15 mouse cellular contexts compared by ENCODE assay signal in the genomic region with DNA sequence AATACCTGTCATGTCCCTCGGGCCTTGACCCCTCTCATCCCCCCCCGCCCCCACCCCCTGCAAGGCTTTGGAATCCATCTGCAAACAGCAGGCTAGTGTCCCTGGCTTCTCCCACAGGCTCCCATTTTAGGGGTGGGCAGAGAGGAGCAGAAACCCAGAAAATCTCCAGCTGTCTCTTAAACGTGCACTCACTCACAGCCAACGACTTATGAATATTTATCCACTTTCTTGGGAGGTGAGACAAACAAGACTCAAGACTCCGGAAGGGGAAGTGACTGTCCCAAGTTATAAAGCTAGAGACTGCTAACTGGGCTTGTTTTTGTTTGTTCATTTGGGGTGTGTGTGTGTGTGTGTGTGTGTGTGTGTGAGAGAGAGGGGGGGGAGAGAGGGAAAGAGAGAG.
DNase-seq lines count a peak whose midpoint lies in the region; ATAC-seq lines count a peak whose summit lies in the region.
"Had no signal": no experiment of that assay in that cellular context is flagged by ENCODE, and none has a peak within 500 bp of the region (broad histone marks: within the 10 kb centered on the region; RNA-seq: fewer than 3 reads in every experiment).

No protein-coding gene starts in this region.

- peak; percentile 57; the same call in 1 of the 2 replicates for ATAC-seq in forebrain, embryonic 16.5 days
- no peak for ATAC-seq in forebrain, embryonic 15.5 days (replicated peaks)
- ATAC-seq in heart, embryonic 12.5 days (ENCODE audit: insufficient number of reproducible peaks, low FRiP score): no peak
- ATAC-seq in lung, embryonic 15.5 days (ENCODE audit: borderline replicate concordance, extremely low read depth, low FRiP score, low TSS enrichment): peak; percentile 12; the same call in 1 of the 2 replicates
- ATAC-seq: CD4-positive, CD25-positive, alpha-beta regulatory T cell, adult 4 months had no signal

- no peak overlapping the region for H3K4me3 ChIP-seq in forebrain, embryonic 16.5 days (replicated peaks; ENCODE audit: low read length)
- H3K4me3 ChIP-seq in forebrain, embryonic 15.5 days: no peak overlapping the region
- no peak overlapping the region for H3K4me3 ChIP-seq in heart, embryonic 12.5 days
- no peak overlapping the region for H3K4me3 ChIP-seq in lung, embryonic 15.5 days
- H3K4me3 ChIP-seq: embryonic facial prominence, embryonic 15.5 days; hindbrain, embryonic 15.5 days; liver, embryonic 13.5 days had no signal

- no peak overlapping the region for H3K27ac ChIP-seq in forebrain, embryonic 16.5 days (ENCODE audit: low read length)
- H3K27ac ChIP-seq in forebrain, embryonic 15.5 days (replicated peaks): no peak overlapping the region
- H3K27ac ChIP-seq in heart, embryonic 12.5 days (ENCODE audit: poor library complexity, severe bottlenecking): no peak overlapping the region
- H3K27ac ChIP-seq in lung, embryonic 15.5 days: peak overlapping the region; percentile 22
- H3K27ac ChIP-seq: hindbrain, embryonic 15.5 days; liver, embryonic 13.5 days had no signal

- WGBS in forebrain, embryonic 16.5 days: 44% methylated on average over 5 of the region's 5 CpGs
- 54% methylated on average over 5 of the region's 5 CpGs for WGBS in forebrain, embryonic 15.5 days
- 69% methylated on average over 5 of the region's 5 CpGs for WGBS in heart, embryonic 12.5 days
- 37% methylated on average over 5 of the region's 5 CpGs for WGBS in lung, embryonic 15.5 days

- intact Hi-C loops in heart, postnatal 10 days (cut with DNase I): no loop called here

- no peaks in the 10 kb centered on the region for H3K9me3 ChIP-seq in forebrain, embryonic 16.5 days (ENCODE audit: control insufficient read depth, low read length)
- H3K9me3 ChIP-seq in forebrain, embryonic 15.5 days: no peaks in the 10 kb centered on the region
- H3K9me3 ChIP-seq in heart, embryonic 12.5 days (replicated peaks): no peaks in the 10 kb centered on the region
- no peaks in the 10 kb centered on the region for H3K9me3 ChIP-seq in lung, embryonic 15.5 days
- H3K9me3 ChIP-seq: embryonic facial prominence, embryonic 15.5 days; hindbrain, embryonic 15.5 days; liver, embryonic 13.5 days had no signal

- H3K9ac ChIP-seq in forebrain, embryonic 16.5 days (replicated peaks; ENCODE audit: low read depth, low read length): no peak overlapping the region
- no peak overlapping the region for H3K9ac ChIP-seq in forebrain, embryonic 15.5 days (replicated peaks)
- H3K9ac ChIP-seq in heart, embryonic 12.5 days: 0 out of 2 replicates have a peak overlapping the region, but pooled peaks have one; percentile 4
- H3K9ac ChIP-seq in lung, embryonic 15.5 days: no peak overlapping the region
- H3K9ac ChIP-seq: embryonic facial prominence, embryonic 15.5 days; hindbrain, embryonic 15.5 days; liver, embryonic 13.5 days had no signal

- H3K4me2 ChIP-seq in forebrain, embryonic 16.5 days (ENCODE audit: low read length): no peak overlapping the region
- H3K4me2 ChIP-seq in forebrain, embryonic 15.5 days (replicated peaks): no peak overlapping the region
- no peak overlapping the region for H3K4me2 ChIP-seq in heart, embryonic 12.5 days
- H3K4me2 ChIP-seq in lung, embryonic 15.5 days: no peak overlapping the region
- H3K4me2 ChIP-seq: embryonic facial prominence, embryonic 15.5 days; hindbrain, embryonic 15.5 days; liver, embryonic 13.5 days had no signal

- H3K4me1 ChIP-seq in forebrain, embryonic 16.5 days (replicated peaks; ENCODE audit: control insufficient read depth, insufficient read depth, low read length): 0 out of 2 replicates have a peak, but pooled peaks cover 5% of the 10 kb centered on the region
- 0 out of 2 replicates have a peak, but pooled peaks cover 6% of the 10 kb centered on the region for H3K4me1 ChIP-seq in forebrain, embryonic 15.5 days
- peaks cover 73% of the 10 kb centered on the region for H3K4me1 ChIP-seq in heart, embryonic 12.5 days (replicated peaks)
- H3K4me1 ChIP-seq in lung, embryonic 15.5 days: peaks cover 45% of the 10 kb centered on the region
- H3K4me1 ChIP-seq: hindbrain, embryonic 15.5 days had no signal

- no peak for DNase-seq in heart, postnatal 10 days
- no peak for DNase-seq in lung, adult 18-20 months
- DNase-seq in telencephalon, adult 2 months (ENCODE audit: low read depth, low spot score): peak; percentile 10
- DNase-seq: cerebellum, adult 11 months; cerebellum, adult 9-11 months; liver, embryonic 13.5 days; midbrain, embryonic 14.5 days; right cerebral cortex, postnatal 14 days had no signal

- H3K36me3 ChIP-seq in forebrain, embryonic 16.5 days (ENCODE audit: control insufficient read depth, insufficient read depth): no peaks in the 10 kb centered on the region
- no peaks in the 10 kb centered on the region for H3K36me3 ChIP-seq in forebrain, embryonic 15.5 days
- no peaks in the 10 kb centered on the region for H3K36me3 ChIP-seq in heart, embryonic 12.5 days
- no peaks in the 10 kb centered on the region for H3K36me3 ChIP-seq in lung, embryonic 15.5 days
- H3K36me3 ChIP-seq: embryonic facial prominence, embryonic 15.5 days; hindbrain, embryonic 15.5 days; liver, embryonic 13.5 days had no signal

- no peaks in the 10 kb centered on the region for H3K27me3 ChIP-seq in forebrain, embryonic 16.5 days (replicated peaks; ENCODE audit: control insufficient read depth, insufficient read depth, low read length)
- no peaks in the 10 kb centered on the region for H3K27me3 ChIP-seq in forebrain, embryonic 15.5 days
- 0 out of 2 replicates have a peak, but pooled peaks cover under 1% of the 10 kb centered on the region for H3K27me3 ChIP-seq in heart, embryonic 12.5 days (replicated peaks)
- no peaks in the 10 kb centered on the region for H3K27me3 ChIP-seq in lung, embryonic 15.5 days
- H3K27me3 ChIP-seq: embryonic facial prominence, embryonic 15.5 days; hindbrain, embryonic 15.5 days had no signal

Comparison
In these comparisons a context has a peak if more than half of its experiments do, and no peak if none do; other contexts are left out.
1. ATAC-seq: peak in forebrain, embryonic 16.5 days (single experiment) and lung, embryonic 15.5 days (single experiment); none in forebrain, embryonic 15.5 days (single experiment) and heart, embryonic 12.5 days (single experiment).